Mouse (Mus musculus): ENCODE data around the gene Brms1.

GRCm38 (mm10) chr19:5083961-5084833 is 43.0 kb downstream of the Brms1 start:
- TF ChIP-seq CTCF (IDR thresholded peaks at IDR 0.05): no peak
- no peak for TF ChIP-seq POLR2A (IDR thresholded peaks at IDR 0.05; ENCODE audit: insufficient read depth, low read depth, low read length)

All from heart, adult 2 months (tissue).